Mouse (Mus musculus): ENCODE data around the gene Ffar3.

- no peak for TF ChIP-seq FLI1 (IDR thresholded peaks at IDR 0.05; ENCODE audit: low read length)
- no peak for TF ChIP-seq GATA1 (IDR thresholded peaks at IDR 0.05; ENCODE audit: borderline replicate concordance, low read length)
Observed at GRCm38 (mm10) chr7:30873083-30873482, 17.1 kb upstream of the Ffar3 start.

All from megakaryocyte, embryonic 14.5 days (primary cell).